Mouse (Mus musculus): ENCODE measurements around the gene Ttc9.

Ttc9 gene

GRCm38 (mm10) chr12:81658086-81658485 is 27.0 kb downstream of the Ttc9 start:
- DNase-seq (ENCODE audit: low spot score), result no peak

GRCm38 (mm10) chr12:81662076-81662475 is 31.0 kb downstream of the Ttc9 start:
- DNase-seq (ENCODE audit: low spot score), result no peak

GRCm38 (mm10) chr12:81663116-81663515 is 32.1 kb downstream of the Ttc9 start:
- DNase-seq (ENCODE audit: low spot score), result no peak

- DNase-seq (ENCODE audit: low spot score), result no peak
Observed at GRCm38 (mm10) chr12:81663906-81664305, 32.9 kb downstream of the Ttc9 start.

GRCm38 (mm10) chr12:81668406-81668805 is 37.4 kb downstream of the Ttc9 start:
- no peak for DNase-seq (ENCODE audit: low spot score)

GRCm38 (mm10) chr12:81675557-81675956 is 44.5 kb downstream of the Ttc9 start:
- DNase-seq (ENCODE audit: low spot score), result no peak

DNA sequence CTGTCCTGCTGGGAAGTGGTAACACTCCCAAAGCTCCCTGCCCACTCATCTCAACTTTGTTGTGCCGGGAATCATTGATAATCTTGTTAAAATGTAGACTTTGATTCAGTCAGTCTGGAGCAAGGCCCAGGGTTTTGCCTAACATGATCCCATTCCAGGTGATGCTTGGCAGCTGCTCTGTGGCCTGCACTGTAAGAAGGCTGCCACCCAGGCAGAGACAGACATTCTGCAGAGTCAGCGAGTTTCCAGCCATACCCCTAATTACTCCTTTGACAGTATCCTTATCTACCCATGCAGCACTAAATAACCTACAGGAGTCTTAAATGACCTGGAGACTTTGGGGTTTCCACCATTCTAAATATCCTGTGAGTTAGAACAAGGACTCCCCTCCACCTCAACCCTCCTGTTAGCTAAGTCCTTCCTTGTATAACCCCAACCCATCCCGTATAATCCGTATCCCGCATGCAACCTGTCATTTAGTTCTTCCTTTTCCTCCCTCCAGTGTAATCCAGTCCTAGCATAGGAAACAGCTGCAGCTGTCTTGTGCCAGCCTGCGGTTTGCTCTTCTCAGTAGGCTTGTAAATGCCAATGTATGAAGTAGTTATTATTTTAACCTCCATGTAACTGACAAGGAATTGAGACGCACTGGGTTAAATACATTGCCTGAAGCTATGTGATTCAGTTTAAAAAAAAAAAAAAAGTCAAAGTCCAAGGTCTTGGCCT is 48.9 kb downstream of the Ttc9 start:
- no peak for DNase-seq (ENCODE audit: low spot score)

- no peak for DNase-seq (ENCODE audit: low spot score)
Observed at GRCm38 (mm10) chr12:81683395-81683794, 52.3 kb downstream of the Ttc9 start.

GRCm38 (mm10) chr12:81684096-81684495 is 53.0 kb downstream of the Ttc9 start:
- no peak for DNase-seq (ENCODE audit: low spot score)

- DNase-seq (ENCODE audit: low spot score), result no peak
Observed at GRCm38 (mm10) chr12:81685981-81686380, 54.9 kb downstream of the Ttc9 start.

- no peak for DNase-seq (ENCODE audit: low spot score)
Observed at GRCm38 (mm10) chr12:81686406-81687117, 55.5 kb downstream of the Ttc9 start.

DNA sequence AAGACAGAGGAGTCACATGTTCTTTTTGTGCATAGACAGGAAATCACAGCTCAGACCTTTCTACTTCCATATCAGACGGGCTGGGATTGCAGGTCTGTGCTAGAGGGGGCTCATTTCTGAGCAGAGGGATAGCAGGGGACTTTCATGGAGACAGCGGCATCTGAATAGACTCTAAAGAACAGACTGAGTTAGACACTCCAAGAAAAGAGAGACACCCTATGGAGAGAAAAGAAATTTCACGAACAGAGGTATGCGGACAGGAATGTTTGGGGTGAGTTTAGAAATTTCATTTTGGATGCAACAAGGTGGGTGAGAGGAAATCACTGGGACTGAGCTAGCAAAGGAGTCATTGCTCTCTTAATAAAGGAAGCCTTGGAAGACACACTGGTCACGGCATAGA is 56.8 kb downstream of the Ttc9 start:
- no peak for DNase-seq (ENCODE audit: low spot score)

- DNase-seq (ENCODE audit: low spot score), result no peak
Observed at GRCm38 (mm10) chr12:81688537-81688936, 57.5 kb downstream of the Ttc9 start.

DNA sequence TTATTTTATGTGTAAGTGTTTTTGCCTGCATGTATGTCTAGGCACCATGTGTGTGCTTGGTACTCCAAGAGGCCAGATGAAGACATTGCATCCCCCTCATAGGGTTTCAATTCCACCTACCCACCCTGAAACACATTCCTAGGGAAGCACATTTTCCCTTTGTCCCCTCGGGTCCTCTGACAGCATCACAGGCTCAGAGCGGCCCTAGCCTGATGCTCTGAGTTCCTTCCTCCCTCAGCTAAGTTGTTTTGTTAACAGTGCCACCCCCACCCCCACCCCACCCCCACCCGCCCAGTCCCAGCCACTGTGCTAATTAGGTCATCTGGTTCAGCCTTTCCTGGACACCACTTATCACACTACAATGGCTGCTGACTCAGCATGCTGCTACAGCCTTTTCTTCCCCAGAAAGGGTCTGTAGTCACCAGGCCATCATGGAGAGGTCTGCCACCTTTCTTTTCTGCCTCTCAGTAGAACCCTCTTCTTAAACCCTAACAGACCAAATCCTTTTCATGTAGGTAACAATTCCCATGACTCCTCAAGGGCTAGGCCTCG is 58.5 kb downstream of the Ttc9 start:
- DNase-seq (ENCODE audit: low spot score), result no peak

- no peak for DNase-seq (ENCODE audit: low spot score)
Observed at GRCm38 (mm10) chr12:81690111-81690510, 59.1 kb downstream of the Ttc9 start.

- DNase-seq (ENCODE audit: low spot score), result no peak
Observed at GRCm38 (mm10) chr12:81690751-81691150, 59.7 kb downstream of the Ttc9 start.

- DNase-seq (ENCODE audit: low spot score), result no peak
Observed at GRCm38 (mm10) chr12:81691177-81691730, 60.2 kb downstream of the Ttc9 start.

DNA sequence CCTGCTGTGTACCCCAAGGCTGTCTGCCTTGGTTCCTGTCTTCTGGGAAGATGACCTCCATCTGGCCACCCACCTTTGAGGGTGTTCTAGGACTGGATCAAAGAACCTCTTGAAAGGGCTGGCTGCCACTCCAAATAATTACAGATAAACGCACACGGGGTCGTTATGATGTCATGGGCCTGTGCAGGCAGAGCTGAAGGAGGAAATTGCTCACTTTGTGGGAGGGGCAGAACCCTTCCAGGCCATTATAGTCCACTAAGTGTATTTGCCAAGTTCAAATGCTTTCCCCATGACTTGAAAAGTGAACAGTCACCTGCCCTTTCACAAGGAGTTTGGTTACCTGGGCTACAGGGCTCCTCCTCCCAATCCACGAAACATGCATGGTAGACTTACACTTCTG is 67.0 kb downstream of the Ttc9 start:
- peak; percentile 15 for DNase-seq (ENCODE audit: low spot score)

DNA sequence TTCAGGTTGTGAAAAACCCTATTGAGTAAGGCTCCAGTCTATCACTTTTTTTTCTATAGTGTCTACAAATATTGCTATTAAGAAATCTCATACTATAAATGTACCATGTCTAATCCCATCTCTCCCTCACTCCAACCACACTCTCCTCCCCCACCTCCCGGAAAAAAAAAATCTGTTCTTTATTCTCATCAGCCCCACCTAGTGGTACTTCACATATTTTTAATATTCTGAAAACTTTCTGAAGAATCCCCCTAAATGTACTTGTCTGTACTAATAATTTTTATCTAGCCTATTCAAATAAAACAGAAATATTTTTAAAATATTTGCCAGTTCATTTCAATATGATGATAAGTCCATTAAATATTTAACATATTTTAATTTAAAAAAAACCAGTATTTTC is 71.9 kb downstream of the Ttc9 start:
- DNase-seq (ENCODE audit: low spot score), result no peak

DNA sequence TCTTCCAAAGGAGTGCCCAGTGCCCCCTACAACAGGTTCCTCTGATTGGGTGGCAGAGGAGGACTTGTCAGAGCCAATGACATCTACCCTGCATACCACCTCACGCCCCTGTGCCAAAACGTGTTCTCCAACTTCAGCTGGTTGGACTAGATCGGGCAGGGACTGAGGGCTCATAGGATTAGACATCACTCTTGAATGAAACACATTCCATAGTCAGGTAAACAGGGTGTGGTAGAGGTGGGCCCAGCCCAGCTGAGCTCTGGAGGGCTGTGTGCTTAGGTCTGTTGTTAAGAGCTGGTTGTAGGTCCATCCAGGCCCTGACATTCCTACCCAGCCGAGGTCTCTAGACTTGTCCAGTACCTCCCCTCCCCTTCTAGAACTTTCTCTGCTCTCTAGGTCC is 81.6 kb downstream of the Ttc9 start:
- peak; percentile 40 for DNase-seq (ENCODE audit: low spot score)
